Mouse (Mus musculus) kidney, postnatal 36 days (tissue): Measurements from ENCODE around the gene Msantd2.

ENCODE experiments used
- DNase-seq, 2 experiments: peaks; one replicate each; pipeline ENCODE4 v3.0.0; 2021 to 2022; ENCODE audit warnings: mixed read lengths in 2 of 2

Msantd2 gene

DNA sequence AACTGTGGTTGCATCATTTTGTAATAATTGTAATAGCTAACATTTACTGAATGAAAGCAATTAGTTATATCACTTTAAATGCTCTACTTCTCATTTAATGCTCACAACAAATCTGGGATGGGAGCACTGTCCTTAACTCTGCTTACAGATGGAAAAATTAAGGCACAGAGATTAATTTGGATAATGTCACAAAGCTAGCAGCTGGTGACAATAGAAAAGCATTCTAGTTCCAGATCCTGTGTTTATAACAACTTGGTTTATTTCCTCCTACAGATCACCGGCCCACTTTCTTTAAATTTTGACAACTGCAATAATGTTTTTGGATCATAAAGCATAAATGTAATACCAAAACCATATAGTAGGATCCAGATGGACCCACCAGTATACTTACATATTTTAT is 16.9 kb downstream of the Msantd2 start:
- no peak for DNase-seq

DNA sequence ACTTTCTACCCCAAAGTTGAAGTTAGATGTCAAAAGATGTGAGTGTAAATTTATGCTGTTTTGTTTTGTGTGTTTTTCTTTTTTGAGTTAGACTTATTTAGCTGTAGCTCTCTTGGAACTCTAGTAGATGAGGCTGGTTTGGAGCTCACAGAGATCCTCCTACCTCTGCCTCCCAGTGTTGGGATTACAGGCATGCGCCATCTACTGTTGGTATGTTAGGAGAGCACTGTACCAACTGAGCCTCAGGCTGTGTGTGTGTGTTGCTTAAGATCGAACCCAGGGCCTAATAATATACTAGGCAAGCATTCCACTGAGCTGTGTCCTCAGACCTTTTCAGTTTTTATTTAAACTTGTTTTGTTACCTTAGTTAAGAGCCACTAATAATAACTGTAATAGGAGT is 23.0 kb downstream of the Msantd2 start:
- DNase-seq: peak in 1 of 2 experiments; percentile 30

DNA sequence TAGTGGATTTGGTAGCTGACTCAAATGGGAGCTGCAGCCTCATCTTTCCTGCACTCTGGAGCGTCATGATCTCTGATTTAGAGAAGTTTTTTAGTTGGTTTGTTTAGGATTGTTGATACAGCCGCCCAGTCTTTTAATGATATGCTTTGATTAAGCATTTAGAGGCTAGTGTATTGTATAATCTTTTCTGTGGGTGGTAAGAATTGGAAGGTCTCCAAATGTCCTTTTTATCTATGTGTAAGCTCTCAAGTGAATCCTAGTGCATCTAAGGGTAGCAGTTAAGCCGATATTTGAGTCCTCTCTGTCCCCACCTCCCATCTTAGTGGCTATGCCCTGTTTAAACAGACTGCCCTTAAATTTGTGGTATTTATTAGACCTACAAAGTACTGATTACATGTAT is 25.3 kb downstream of the Msantd2 start:
- DNase-seq: no peak

DNA sequence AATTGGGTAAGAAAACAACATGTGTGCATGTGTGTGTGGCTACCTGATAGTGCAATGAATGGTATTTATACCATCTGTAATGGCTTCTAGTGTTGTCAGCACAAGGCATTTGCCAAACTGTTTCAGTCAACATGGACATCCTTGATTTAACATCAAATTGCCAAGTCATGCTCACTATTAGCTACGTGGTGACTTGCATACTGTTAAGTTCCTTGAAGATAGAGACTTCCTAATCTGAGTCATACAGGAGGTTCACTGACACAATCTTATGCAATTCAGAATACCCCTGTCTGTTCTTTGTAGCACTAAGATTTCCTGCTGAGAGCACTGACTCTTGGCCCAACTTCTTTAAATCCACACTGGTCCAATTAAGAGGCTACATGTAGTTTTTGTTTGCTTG is 28.3 kb downstream of the Msantd2 start:
- no peak for DNase-seq

DNA sequence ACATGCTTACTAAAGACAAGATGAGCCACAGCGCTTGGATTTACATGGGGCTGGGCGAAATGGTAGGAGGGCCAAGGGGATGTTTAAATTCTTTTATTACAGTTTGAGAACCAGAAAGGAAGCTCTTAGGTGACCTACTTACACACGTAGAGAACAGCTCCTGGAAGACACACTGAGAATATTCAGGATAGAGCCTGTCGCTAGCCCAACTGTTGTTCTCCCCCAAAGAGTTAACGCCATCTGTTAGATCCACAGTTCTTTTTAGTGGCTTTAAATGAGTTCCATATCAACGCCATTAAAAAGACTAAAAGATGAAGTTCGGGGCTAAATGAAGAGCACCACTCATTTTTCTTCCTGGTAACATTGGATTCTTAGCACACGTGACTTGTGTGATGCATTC is 29.9 kb downstream of the Msantd2 start:
- no peak for DNase-seq

DNA sequence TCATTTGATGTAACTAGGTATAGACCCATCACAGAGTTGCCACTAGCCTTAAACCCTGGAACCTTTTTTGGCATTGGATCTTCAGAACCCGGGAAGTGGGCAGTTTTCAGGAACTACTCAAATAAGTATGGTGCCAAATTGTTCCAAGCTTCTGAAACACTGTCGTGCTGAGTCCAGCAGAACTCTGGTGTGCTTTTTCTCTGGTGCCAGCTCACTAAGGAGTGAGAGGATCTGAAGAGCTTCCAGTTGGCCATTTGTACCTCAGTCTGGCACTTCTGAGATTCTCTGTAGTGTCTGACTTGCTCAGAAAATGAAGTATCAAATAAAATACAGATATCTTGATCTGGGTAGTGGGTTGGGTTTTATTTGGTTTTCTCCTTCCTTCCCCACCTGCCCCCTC is 30.9 kb downstream of the Msantd2 start:
- no peak for DNase-seq

DNA sequence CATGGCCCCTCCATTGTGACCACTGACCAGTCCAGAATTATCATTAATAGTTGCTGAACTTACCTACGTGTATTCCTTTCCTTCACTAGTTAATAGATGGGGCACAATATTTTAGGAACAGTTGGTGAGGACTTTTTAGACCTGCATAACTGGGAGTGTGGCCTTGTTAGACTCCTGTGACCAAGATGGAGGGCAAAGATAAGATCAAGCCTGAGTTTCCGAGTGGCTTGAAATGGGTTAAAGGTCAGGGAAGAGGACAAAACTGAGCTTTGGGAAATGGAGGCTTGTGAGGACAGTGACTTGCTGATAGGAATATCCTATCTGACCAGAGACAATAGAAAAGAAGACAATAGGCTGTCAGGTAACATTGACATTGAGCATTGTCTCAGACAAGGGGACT is 36.3 kb downstream of the Msantd2 start:
- DNase-seq: no peak

DNA sequence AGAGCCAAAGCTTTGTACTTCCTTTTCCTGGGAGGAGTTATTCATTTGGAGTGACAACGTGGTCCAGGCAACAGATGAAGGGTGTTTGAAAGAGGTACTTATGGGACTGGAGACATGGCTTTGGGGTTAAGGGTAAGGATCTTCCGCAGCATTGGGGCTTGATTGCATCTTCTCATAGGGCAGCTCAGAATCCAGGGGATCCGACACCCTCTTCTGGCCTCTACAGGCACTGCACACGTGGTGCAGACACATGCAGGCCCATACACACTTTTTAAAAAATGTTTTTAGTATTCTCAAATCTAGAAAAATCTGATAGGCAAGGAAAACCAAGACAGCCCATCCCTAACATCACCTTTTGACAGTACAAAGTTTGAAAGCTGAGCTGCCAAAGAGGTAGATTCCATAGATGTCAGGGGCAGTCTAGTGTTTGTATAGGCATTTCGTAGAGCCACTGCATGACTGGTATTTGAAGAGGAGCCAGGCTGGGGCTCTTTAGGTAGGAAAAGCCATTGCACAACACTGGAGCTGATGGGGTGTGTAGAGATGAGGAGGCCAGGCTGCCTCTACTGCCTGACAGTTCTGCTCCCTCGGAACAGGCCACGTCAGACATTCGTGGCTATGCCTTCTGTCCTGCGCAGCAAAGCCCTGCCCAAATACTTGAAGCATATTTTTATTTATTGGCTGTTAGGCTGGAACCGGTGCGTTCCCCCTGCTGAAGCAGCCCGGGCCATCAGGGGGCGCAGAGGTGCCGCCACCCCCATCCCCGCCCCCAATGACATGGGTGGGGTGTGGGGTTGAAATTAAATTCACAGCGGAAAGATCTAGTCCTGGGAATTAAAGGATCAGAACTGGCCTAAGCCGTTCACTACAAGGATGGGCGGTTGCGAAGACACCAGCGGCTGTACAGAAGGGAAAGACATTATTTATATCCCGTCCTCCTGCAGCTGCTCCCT is 37.6 kb downstream of the Msantd2 start:
- DNase-seq: peak; percentile 42 to 60

DNA sequence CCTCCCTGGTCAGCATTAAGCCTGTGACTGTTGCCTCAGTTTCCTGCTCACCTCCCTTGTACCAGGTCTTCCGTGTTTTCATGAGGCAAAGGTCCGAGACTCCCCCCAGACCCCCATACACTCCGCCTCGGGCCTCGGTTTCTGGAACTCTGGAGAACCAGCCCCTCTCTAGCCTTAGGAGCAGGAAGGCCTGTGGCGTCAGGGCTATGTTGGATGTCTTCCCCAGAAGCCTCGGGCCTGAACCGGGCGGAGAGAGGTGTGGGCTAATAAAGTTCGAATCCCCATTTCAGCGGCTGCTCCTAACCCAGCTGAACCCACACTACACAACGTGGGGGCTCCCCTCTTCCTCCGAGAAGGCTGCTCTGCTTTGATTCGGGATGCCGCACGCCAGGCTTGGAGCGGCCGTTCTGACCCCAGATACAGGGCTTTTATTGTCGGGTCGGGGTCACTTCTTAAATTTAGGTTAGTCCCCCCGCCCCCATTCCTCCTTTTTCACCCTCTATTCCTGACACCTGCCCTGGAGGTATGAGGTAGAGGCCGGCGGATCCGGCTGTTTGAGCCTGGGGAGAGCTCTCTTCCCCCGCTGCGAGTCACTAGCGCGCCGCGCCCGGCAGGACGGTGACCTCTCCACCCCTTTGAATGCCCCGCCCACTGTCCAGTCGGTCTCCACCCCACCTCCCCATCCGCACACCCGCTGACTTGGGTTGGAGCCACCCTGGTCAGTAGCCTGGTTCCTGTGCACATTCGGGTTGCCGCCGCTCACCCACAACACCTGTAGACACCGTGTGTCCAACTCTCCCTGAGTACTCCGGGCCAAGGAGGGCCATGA is 38.5 kb downstream of the Msantd2 start, which contains the start of gene Esam:
Gene Esam, plus strand, starts transcription at position 683 of the 829 bp plus-strand sequence.
- peak; percentile 90 to 92 for DNase-seq

DNA sequence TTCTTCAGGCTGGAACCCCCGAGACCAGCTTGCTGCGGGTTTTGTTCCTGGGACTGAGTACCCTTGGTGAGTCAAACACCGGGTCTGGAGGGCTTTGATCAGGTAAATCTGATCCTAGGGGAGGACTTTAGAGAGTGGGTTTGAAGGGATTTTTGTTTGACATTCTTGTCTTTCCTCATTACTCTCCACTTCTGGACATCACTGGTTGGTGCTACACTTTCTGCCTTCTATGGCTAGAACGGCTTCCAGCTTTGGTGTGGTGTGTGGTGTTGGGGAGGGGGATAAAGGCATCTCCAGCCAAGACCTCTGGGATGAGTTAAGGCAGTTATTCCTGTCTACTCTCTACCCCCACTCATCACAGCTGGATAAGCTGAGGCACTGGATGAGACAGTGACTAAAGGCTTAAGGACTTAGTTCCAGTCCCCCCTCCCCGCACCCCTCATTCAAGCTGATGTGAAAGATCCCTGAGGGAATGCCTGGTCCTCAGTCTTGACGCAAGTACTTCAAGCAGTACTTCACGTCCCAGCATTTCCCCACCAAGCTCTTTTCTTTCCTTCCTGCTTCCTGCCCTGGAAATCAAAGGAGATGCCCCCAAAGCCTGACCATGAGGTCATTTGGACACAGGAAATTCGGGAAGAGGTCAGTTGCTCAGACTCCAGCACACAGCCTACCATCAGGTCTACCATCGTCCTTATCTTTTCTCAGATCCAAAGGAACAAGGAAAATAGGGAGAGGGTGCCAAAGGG is 39.3 kb downstream of the Msantd2 start:
- peak; percentile 31 to 71 for DNase-seq

DNA sequence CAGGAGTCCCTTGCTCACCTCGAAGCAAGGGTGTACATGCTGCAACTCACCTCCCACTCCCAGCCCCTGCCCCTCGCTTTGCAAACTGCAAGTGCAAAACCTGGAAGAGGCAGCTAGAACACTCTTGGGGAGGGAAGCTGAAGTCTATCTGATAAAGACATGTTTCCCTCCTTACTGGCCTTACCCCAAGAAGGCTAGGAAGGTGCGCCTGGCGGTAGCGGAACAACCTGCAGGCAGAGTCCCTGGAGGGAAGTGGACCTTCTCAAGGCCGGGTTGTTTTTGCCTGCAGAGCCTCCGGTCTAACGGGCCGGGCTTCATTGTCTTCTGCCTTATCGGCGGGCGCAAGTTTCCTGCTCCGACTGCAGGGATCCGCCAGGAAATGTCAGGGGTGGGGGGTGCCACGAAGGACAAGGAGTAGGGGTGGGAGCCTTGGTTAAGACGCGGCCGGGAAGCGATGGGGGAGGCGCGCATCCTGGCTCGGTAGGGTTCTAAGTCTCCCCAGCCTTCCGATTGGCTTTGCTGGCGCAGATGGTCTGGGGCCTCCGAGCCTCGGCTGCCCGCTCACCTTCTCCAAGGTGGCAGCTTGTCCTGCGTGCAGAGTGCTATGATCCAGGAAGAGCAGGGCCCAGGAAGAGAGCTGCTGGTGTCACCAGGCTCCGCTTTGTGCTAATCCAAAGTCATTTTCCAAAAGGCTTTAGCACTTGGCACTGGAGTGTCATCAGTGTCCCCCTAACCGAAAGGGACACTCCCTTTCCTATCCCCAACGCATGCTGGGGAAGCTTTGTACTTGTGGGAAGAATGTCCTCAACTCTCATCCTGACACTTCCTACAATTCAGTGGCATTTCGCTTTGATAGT is 41.1 kb downstream of the Msantd2 start:
- DNase-seq: peak; percentile 87 to 88

DNA sequence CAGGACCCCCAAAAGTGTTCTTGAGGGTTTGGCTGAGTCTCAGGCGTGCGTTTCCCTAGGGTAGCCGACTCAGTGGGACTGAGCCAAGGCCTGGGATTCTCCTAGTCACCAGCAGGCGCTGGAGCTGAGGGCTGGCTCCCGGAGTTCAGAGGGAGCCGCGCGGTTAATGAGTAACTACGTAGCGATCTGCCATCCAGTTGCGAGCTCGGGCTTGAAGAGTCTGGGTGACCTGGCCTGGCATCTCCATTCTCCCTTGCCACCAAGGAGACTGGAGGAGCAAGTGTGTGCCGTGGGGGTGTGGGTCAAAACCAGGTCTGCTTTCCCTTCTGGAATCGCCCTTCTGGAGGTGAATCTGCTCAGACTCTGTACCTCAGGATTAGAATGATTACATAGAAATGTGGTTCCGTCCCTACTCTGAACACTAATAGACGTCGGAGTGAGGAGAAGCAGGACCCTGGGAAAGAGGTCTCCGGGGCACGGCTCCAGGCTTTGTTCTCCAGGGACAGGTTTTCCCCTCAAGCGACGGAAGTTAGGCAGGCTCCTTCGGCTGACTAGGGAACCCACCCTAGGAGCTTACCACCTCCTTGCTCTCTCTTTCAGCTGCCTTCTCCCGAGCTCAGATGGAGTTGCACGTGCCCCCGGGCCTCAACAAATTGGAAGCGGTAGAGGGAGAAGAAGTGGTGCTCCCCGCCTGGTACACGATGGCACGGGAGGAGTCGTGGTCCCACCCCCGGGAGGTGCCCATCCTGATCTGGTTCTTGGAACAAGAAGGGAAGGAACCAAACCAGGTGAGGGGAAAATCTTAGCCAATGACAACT is 42.0 kb downstream of the Msantd2 start:
- DNase-seq: peak; percentile 92 to 94

DNA sequence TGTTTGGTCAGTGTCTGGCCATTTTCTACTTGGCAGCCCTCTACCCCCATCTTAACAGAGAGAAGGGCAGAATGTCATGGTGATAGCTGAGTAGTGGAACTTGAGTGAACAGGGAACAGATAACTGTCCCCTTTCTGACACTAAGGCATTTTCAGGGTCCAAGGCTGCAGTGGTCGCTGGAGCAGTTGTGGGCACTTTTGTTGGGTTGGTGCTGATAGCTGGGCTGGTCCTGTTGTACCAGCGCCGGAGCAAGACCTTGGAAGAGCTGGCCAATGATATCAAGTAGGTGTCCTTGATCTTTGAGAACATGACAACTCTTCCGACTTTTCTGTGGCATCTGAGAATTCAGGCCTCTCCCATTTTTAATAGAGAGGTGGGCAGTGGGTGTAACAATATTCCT is 47.7 kb downstream of the Msantd2 start:
- DNase-seq: no peak

DNA sequence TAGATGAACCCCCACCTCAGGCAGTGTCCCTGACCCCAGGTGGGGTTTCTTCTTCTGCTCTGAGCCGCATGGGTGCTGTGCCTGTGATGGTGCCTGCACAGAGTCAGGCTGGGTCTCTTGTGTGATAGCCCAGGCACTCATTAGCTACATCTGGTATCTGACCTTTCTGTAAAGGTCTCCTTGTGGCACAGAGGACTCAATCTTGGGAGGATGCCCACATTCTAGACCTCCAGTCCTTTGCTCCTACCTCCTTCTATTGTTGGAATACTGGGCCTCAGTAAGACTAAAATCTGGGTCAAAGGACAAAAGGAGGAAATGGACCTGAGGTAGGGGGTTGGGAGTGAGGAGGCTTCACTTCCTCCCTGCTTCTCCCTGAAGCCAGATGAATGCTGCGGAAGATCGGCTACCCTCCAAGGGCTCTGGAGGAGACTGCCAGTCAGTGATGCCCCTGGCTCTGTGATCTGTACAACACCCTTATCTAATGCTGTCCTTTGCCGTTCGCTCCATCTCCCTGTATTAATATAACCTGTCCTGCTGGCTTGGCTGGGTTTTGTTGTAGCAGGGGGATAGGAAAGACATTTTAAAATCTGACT is 48.6 kb downstream of the Msantd2 start:
- DNase-seq: no peak

DNA sequence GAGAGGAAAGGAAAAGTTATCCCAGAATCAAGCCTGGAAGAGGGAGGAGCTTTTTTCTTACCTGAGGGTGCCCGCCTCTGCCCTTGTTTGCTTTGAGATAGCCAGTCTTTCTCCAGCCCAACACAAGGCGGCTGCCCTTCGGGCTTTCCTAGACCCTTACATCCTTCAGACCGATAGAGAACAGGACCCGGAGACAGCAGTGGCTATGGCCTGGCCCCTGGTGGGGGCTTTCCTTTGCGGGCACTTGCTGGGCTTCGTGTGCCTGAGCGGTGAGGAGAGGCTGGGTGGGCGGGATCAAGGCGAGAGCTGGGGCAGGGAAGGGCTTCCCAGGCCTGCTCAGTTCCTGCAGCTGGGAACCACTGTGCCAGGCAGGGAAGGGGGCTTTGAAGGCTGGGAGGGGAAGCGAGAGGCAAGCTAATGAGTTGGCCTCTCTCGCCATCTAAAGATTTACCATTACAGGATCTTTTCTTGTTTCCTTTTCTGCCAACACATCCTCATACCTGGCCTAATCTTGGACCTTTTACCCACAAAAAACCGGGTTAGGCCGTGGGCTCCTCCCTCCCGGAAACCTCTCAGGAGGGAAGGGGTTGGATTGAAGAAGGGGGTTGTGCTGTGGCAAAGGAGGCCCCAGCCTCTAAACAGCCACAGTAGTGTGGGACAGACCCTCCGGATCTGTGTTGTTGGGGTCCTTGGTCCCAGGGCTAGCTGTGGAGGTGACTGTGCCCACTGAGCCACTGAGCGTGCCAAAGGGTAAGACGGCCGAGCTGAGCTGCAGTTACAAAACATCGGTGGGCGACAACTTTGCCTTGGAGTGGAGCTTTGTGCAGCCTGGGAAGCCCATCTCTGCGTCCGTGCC is 50.3 kb downstream of the Msantd2 start, which contains the start of gene Vsig2:
Gene Vsig2, plus strand, starts transcription at position 86 of the 856 bp plus-strand sequence.
- DNase-seq: no peak

DNA sequence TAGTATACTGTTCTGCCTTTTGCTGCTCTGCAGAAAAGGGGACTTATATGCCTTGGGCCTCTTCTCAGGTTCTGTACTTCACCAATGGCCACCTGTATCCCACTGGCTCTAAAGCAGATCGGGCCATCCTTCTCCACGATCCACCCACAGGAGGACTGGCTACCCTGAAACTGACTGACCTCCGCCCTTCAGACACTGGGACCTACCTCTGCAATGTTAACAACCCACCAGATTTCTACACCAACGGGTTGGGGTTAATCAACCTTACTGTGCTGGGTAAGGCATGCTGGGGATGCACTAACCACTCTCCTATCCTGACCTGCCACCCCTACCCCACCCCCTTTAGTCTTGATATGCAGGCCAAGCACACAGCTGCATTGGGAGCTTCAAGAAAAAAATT is 51.1 kb downstream of the Msantd2 start:
- no peak for DNase-seq

DNA sequence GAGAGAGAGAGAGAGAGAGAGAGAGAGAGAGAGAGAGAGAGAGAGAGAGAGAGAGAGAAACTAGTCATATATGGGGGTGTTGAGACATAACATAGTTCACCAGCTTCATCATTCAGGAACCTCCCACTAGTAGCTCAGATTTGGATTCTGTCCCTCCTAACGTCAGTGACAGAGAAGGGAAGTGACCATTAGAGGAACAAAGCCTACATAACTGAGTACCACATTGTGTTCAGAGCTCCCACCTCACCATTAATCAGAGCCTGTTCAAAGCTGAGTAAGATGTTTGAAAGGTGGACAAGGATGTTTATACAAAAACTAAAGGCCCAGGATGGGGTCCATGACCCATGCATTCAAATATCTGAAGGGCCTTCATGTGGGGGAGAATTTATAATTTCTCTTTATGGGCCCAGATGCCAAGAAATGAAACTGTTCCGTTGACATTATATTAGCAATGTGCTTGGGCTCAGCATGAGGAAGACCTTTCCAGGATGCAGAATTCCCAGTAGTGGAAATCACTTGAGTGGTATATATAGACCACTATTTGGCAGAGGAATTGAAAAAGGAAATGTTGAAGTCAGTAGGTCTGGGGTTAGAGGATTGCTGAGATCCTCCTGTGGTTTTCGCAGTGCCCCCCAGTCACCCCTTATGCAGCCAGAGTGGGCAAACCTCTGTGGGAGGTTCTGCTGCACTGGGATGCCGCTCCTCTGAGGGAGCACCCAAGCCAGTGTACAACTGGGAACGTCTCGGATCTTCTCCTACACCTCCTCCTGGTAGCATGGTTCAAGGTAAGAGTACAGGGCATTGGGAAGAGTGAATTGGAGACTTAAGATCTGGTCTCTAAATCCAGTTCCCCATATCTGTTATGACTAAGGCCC is 51.8 kb downstream of the Msantd2 start:
- DNase-seq: no peak

DNA sequence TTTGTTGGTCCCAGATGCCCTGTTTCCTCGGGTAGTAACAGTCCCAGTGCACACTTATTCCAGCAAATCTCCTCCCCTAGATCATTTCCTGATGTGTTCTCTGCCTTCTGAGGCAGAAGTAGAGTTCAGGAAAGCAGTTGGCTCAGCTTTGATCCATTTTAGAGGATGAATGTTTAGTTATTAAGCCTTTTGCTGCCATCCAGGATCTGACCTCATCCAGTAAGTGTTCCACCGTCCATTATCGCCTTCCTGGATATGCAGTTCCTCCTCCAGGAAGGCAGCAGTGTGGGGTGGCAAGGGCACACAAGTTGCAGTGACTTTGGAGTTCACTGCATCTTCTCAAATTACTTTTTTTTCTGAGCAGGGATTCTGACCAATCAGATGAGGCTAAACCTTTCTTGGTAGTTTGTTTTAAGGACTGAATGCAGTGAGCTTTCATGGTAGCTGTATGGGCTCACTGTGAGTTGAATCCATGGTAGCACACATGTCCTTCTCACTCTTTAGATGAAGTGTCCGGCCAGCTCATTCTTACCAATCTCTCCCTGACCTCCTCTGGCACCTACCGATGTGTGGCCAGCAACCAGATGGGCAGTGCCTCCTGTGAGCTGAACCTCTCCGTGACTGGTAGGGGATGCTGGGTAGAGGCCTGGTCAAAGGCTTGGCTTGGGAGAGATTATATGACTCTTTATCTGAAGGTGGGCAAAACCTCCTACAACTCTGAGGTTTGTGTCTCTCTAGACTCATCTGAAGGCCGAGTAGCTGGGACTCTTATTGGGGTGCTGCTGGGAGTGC is 52.9 kb downstream of the Msantd2 start:
- DNase-seq: no peak
